Mouse (Mus musculus): ENCODE data around the gene Frrs1. TPM values are rescaled to one million over a fixed set of nuclear protein-coding genes. Genes with fewer than 3 reads are reported as not detected.

The Frrs1 gene
- polyA plus RNA-seq, 2 experiments, result 20.5 to 30.5 TPM

GRCm38 (mm10) chr3:116943422-116943821 is 84.2 kb downstream of the Frrs1 start:
- WGBS (ENCODE audit: insufficient replicate concordance), result 61% methylated on average over 4 of the region's 4 CpGs
- Histone ChIP-seq H3K36me3 (replicated peaks; ENCODE audit: control insufficient read depth, insufficient read depth, low read depth) (no peaks in the 10 kb centered on the region), H3K9ac (replicated peaks) (no peak overlapping the region), H3K4me3 (ENCODE audit: insufficient read depth in 1 of 2, low read depth in 2 of 2, low read length in 2 of 2) (no peak overlapping the region), H3K9me3 (ENCODE audit: control insufficient read depth, low read length) (no peaks in the 10 kb centered on the region), H3K27me3 (ENCODE audit: control insufficient read depth, insufficient read depth, low read length) (no peaks in the 10 kb centered on the region), H3K4me2 (ENCODE audit: low read depth) (no peak overlapping the region), H3K27ac (no peak overlapping the region), H3K4me1 (replicated peaks; ENCODE audit: control insufficient read depth in 2 of 2, insufficient read depth in 2 of 2, low read length in 1 of 2) (no peaks in the 10 kb centered on the region)
- no peak for DNase-seq (ENCODE audit: low read depth in 3 of 3, low spot score in 3 of 3)
- no peak for ATAC-seq (ENCODE audit: insufficient read depth)
- TF ChIP-seq EP300 (IDR thresholded peaks at IDR 0.05; ENCODE audit: low read depth) (no peak), CTCF (IDR thresholded peaks at IDR 0.05; ENCODE audit: low read depth) (no peak)

- Histone ChIP-seq H3K27ac (no peak overlapping the region), H3K4me3 (ENCODE audit: insufficient read depth in 1 of 2, low read depth in 2 of 2, low read length in 2 of 2) (no peak overlapping the region), H3K4me1 (replicated peaks; ENCODE audit: control insufficient read depth in 2 of 2, insufficient read depth in 2 of 2, low read length in 1 of 2) (no peaks in the 10 kb centered on the region), H3K27me3 (ENCODE audit: control insufficient read depth, insufficient read depth, low read length) (no peaks in the 10 kb centered on the region), H3K4me2 (ENCODE audit: low read depth) (no peak overlapping the region), H3K9me3 (ENCODE audit: control insufficient read depth, low read length) (no peaks in the 10 kb centered on the region), H3K9ac (replicated peaks) (no peak overlapping the region), H3K36me3 (replicated peaks; ENCODE audit: control insufficient read depth, insufficient read depth, low read depth) (no peaks in the 10 kb centered on the region)
- ATAC-seq (ENCODE audit: insufficient read depth), result no peak
- 47% methylated on average over 4 of the region's 4 CpGs for WGBS (ENCODE audit: insufficient replicate concordance)
- no peak for TF ChIP-seq CTCF (IDR thresholded peaks at IDR 0.05; ENCODE audit: low read depth)
- no peak for TF ChIP-seq EP300 (IDR thresholded peaks at IDR 0.05; ENCODE audit: low read depth)
- DNase-seq (ENCODE audit: low read depth in 3 of 3, low spot score in 3 of 3), result no peak
Observed at GRCm38 (mm10) chr3:116946476-116946875, 87.2 kb downstream of the Frrs1 start.

GRCm38 (mm10) chr3:116950665-116951115 is 91.4 kb downstream of the Frrs1 start:
- H3K4me2 ChIP-seq (ENCODE audit: low read depth), result no peak overlapping the region
- no peak for DNase-seq (ENCODE audit: low read depth in 3 of 3, low spot score in 3 of 3)
- no peak overlapping the region for H3K4me3 ChIP-seq (ENCODE audit: insufficient read depth in 1 of 2, low read depth in 2 of 2, low read length in 2 of 2)
- H3K9ac ChIP-seq (replicated peaks), result no peak overlapping the region
- no peak for TF ChIP-seq EP300 (IDR thresholded peaks at IDR 0.05; ENCODE audit: low read depth)
- TF ChIP-seq CTCF (IDR thresholded peaks at IDR 0.05; ENCODE audit: low read depth), result no peak
- H3K36me3 ChIP-seq (replicated peaks; ENCODE audit: control insufficient read depth, insufficient read depth, low read depth), result no peaks in the 10 kb centered on the region
- WGBS (ENCODE audit: insufficient replicate concordance), result 61% methylated on average over 6 of the region's 6 CpGs
- no peak overlapping the region for H3K27ac ChIP-seq
- no peak for ATAC-seq (ENCODE audit: insufficient read depth)
- no peaks in the 10 kb centered on the region for H3K9me3 ChIP-seq (ENCODE audit: control insufficient read depth, low read length)
- 0 out of 4 replicates have a peak, but pooled peaks cover 0 to 2% of the 10 kb centered on the region in 2 experiments for H3K4me1 ChIP-seq (replicated peaks; ENCODE audit: control insufficient read depth in 2 of 2, insufficient read depth in 2 of 2, low read length in 1 of 2)
- H3K27me3 ChIP-seq (ENCODE audit: control insufficient read depth, insufficient read depth, low read length), result no peaks in the 10 kb centered on the region

GRCm38 (mm10) chr3:116951489-116951888 is 92.2 kb downstream of the Frrs1 start:
- Histone ChIP-seq H3K4me1 (replicated peaks; ENCODE audit: control insufficient read depth in 2 of 2, insufficient read depth in 2 of 2, low read length in 1 of 2) (0 out of 4 replicates have a peak, but pooled peaks cover 0 to 2% of the 10 kb centered on the region in 2 experiments), H3K4me3 (ENCODE audit: insufficient read depth in 1 of 2, low read depth in 2 of 2, low read length in 2 of 2) (no peak overlapping the region), H3K27me3 (ENCODE audit: control insufficient read depth, insufficient read depth, low read length) (no peaks in the 10 kb centered on the region), H3K27ac (no peak overlapping the region), H3K36me3 (replicated peaks; ENCODE audit: control insufficient read depth, insufficient read depth, low read depth) (no peaks in the 10 kb centered on the region), H3K4me2 (ENCODE audit: low read depth) (no peak overlapping the region), H3K9ac (replicated peaks) (no peak overlapping the region), H3K9me3 (ENCODE audit: control insufficient read depth, low read length) (no peaks in the 10 kb centered on the region)
- WGBS (ENCODE audit: insufficient replicate concordance), result 56% methylated on average over 3 of the region's 3 CpGs
- no peak for ATAC-seq (ENCODE audit: insufficient read depth)
- DNase-seq (ENCODE audit: low read depth in 3 of 3, low spot score in 3 of 3), result no peak
- no peak for TF ChIP-seq CTCF (IDR thresholded peaks at IDR 0.05; ENCODE audit: low read depth)
- TF ChIP-seq EP300 (IDR thresholded peaks at IDR 0.05; ENCODE audit: low read depth), result no peak

- Histone ChIP-seq H3K36me3 (replicated peaks; ENCODE audit: control insufficient read depth, insufficient read depth, low read depth) (no peaks in the 10 kb centered on the region), H3K9me3 (ENCODE audit: control insufficient read depth, low read length) (no peaks in the 10 kb centered on the region), H3K9ac (replicated peaks) (no peak overlapping the region), H3K4me2 (ENCODE audit: low read depth) (no peak overlapping the region), H3K27ac (no peak overlapping the region), H3K4me3 (ENCODE audit: insufficient read depth in 1 of 2, low read depth in 2 of 2, low read length in 2 of 2) (no peak overlapping the region), H3K27me3 (ENCODE audit: control insufficient read depth, insufficient read depth, low read length) (no peaks in the 10 kb centered on the region), H3K4me1 (replicated peaks; ENCODE audit: control insufficient read depth in 2 of 2, insufficient read depth in 2 of 2, low read length in 1 of 2) (0 out of 4 replicates have a peak, but pooled peaks cover 0 to 2% of the 10 kb centered on the region in 2 experiments)
- no peak for ATAC-seq (ENCODE audit: insufficient read depth)
- WGBS (ENCODE audit: insufficient replicate concordance), result 62% methylated on average over 8 of the region's 8 CpGs
- TF ChIP-seq EP300 (IDR thresholded peaks at IDR 0.05; ENCODE audit: low read depth) (no peak), CTCF (IDR thresholded peaks at IDR 0.05; ENCODE audit: low read depth) (no peak)
- no peak for DNase-seq (ENCODE audit: low read depth in 3 of 3, low spot score in 3 of 3)
Observed at GRCm38 (mm10) chr3:116952242-116952899, 93.1 kb downstream of the Frrs1 start.

All from liver, embryonic 14.5 days (tissue).